Mouse (Mus musculus): ENCODE results near the gene Foxo3.

Foxo3 gene

GRCm38 (mm10) chr10:42177771-42178674 lies 98.5 kb downstream of the Foxo3 start:
- DNase-seq, result no peak

DNA sequence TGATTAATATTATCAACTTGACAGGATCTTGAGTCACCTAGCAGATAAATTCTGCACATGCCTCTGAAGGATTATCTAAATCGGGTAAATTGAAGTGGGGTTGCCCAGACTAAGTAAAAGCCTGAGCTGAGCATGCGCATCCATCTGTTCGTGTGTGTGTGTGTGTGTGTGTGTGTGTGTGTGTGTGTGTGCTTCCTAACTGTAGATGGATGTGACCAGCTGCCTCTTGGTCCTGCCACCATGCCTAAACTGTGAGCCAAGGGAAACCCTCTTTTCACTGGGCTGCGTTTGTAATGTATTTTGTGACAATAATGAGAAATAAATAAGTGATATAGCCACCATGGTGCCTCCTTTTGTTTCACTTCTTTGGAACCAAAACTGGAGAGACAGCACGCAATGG lies 102.3 kb downstream of the Foxo3 start:
- DNase-seq, result peak in 1 of 2 experiments; percentile 53

GRCm38 (mm10) chr10:42173839-42174238 lies 102.7 kb downstream of the Foxo3 start:
- no peak for DNase-seq

- no peak for DNase-seq
Measured at GRCm38 (mm10) chr10:42170889-42171347, 105.6 kb downstream of the Foxo3 start.

DNA sequence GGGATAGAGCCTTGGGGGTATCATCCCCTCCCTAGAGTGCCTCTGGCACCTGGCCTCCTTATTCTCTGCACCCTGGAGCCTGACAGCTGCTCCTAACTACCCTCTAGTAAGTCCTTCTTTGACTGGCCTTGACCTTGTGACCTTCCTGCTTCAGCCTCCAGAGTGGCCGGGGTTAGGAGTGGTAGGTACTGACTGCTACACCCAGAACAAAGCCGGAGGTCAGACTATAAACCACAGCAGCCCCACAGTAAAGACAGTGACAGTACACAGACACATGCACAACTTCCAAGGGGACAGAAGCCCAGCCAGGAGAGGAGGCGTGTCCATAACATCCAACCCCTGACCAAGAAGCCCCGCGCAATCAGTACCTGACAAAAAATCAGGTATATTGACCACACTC lies 106.4 kb downstream of the Foxo3 start:
- no peak for DNase-seq

DNA sequence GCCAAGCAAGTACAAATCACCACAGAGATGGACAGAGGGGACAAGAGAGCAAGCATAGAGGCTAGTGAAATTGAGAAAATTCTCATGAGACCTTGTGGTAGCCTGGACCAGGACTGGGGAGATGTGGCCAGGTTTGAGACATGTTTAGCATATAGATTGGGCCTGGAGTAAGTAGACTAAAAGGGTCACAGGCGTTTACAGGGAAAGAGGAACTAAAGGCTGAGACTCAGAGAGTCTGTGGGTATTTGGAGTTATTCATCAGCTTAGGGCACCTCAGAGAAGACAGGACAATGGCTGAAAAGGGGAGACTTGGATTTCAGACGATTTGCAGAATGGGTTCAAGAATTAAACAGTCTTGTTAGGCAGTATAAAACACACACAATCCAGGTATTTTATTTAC lies 121.8 kb downstream of the Foxo3 start:
- DNase-seq, result no peak

- peak; percentile 57 to 59 for DNase-seq
Measured at GRCm38 (mm10) chr10:42152426-42153205, 123.9 kb downstream of the Foxo3 start.

- no peak for DNase-seq
Measured at GRCm38 (mm10) chr10:42149767-42150166, 126.8 kb downstream of the Foxo3 start.

GRCm38 (mm10) chr10:42148326-42148725 lies 128.2 kb downstream of the Foxo3 start:
- no peak for DNase-seq

GRCm38 (mm10) chr10:42145221-42145620 lies 131.3 kb downstream of the Foxo3 start:
- DNase-seq, result no peak

DNA sequence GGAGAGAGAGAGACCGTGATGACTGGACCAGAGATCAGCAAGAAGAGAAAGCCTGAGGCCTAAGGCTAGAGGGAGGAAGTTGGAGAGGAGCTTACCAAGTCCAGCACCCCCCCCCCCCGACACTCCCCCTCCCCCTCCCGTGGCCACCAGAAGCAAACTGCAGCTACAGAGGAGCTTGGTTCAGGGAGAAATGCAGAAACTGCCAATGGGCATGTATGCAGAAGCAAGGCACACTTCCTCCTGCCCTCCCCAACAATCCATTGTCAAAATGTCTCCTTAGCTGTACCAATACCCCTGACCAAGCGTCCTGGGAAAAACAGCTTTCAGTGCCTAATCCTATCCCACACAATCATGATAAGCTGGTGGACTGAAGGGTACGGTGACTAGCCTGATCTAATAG lies 131.8 kb downstream of the Foxo3 start:
- DNase-seq, result no peak

DNA sequence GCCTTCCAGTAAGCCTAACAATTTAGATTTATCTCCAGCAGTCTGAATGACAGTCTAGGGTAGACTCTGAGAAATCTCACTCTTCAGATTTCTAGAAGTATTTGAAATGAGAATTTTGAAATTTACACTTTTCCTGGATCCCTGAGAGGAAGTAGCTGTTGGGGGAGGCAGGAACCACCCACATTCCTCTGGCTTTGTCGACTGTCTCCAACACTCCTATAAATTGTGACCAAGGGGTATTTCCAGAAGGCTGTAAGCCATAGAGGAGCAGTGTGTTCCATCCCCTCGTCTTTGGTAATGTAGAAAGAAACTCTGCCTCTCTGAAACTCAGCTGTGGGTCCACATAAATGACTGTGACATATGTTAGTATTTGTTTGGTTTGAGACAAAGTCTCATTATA lies 132.4 kb downstream of the Foxo3 start:
- no peak for DNase-seq

DNA sequence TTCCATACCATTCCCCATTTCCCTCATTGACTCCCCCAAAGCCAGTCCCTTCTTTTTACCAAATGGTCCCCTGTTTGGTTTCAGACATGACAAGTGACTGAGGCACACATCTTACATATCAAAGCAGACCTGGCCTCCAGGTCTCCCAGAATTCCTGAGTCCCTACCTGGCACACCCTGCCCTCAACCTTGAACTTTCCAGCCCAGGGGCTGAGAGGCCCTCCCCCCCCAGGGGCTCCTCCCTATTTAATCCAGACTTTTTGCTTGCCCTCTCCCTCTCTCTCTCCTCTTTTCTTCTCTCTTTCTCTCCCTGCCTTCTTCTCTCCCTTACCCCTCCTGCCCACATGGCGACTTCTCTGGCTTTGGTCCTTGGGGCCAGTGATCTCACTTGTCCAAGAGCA lies 133.8 kb downstream of the Foxo3 start:
- no peak for DNase-seq

- no peak for DNase-seq
Measured at GRCm38 (mm10) chr10:42142081-42142480, 134.5 kb downstream of the Foxo3 start.

GRCm38 (mm10) chr10:42139749-42140148 lies 136.8 kb downstream of the Foxo3 start:
- no peak for DNase-seq

- DNase-seq, result peak in 1 of 2 experiments; percentile 39
Measured at GRCm38 (mm10) chr10:42134759-42135702, 141.5 kb downstream of the Foxo3 start.

Measured in cerebellum, postnatal 14 days (tissue).